Mouse (Mus musculus) olfactory bulb, adult 2 months (tissue): ENCODE results near the gene Ssr2.

Source experiments
- CTCF ChIP-seq: fragments of 200-500 bp; IDR thresholded peaks from 2 replicates; pipeline ENCODE4 v1.5.1; 2012; ENCODE audit warnings: low read depth, mild to moderate bottlenecking, low read length, moderate library complexity; ENCODE audit not compliant: insufficient read depth
- POLR2A ChIP-seq: fragments of 200-500 bp; IDR thresholded peaks from 2 replicates; pipeline ENCODE4 v1.6.1; 2012; ENCODE audit warnings: mild to moderate bottlenecking, low read depth, low read length, moderate library complexity; ENCODE audit not compliant: insufficient read depth

DNA sequence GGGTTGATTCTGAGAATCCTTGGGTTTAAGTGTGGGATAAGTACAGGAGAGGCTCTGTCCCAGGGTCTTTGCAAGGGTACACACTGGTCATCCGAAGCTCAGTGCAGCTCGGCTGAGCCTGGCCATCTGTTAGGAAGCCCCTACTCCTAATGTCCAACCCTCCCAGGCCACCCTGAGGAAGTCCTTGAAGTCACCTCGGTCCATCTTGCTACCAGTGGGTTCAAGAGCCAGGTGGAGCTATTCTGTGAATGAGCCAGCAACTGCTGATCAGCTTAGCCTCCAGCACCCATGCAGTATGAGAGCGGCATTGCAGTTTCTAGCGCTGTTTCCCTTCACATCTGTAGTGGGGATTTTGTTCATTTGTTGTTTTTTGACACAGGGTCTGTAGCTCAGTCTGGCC is 35.6 kb upstream of the Ssr2 start:
- TF ChIP-seq CTCF (no peak), POLR2A (no peak)
